Mouse (Mus musculus) liver, embryonic 15.5 days (tissue): ENCODE data around the gene Fam120c. TPM values are rescaled to one million over a fixed set of nuclear protein-coding genes. Genes with fewer than 3 reads are reported as not detected.

Experiments
- ATAC-seq: fragments of 200-750 bp; cut with Nextera tagmentation; 2 replicates; pipeline ENCODE4 v1.8.0; 2017; ENCODE audit warnings: moderate number of reproducible peaks, mild to moderate bottlenecking, moderate library complexity; ENCODE audit not compliant: insufficient read depth
- H3K27ac ChIP-seq: fragments of 300-500 bp; sonication (generic); replicated peaks from 2 replicates; pipeline ENCODE4 v1.5.1; 2015; ENCODE audit warnings: mild to moderate bottlenecking, inconsistent platforms
- H3K27me3 ChIP-seq: fragments of 300-500 bp; sonication (generic); 2 replicates; pipeline ENCODE4 v1.6.1; 2015; ENCODE audit warnings: mild to moderate bottlenecking, inconsistent platforms
- H3K36me3 ChIP-seq: fragments of 300-500 bp; sonication (generic); replicated peaks from 2 replicates; pipeline ENCODE4 v1.6.1; 2015; ENCODE audit warnings: moderate library complexity, mild to moderate bottlenecking, inconsistent platforms
- H3K4me1 ChIP-seq: fragments of 300-500 bp; sonication (generic); replicated peaks from 2 replicates; pipeline ENCODE4 v1.6.1; 2015; ENCODE audit warnings: inconsistent platforms
- H3K4me2 ChIP-seq: fragments of 300-500 bp; sonication (generic); 2 replicates; pipeline ENCODE4 v1.6.1; 2015; ENCODE audit warnings: moderate library complexity, mild to moderate bottlenecking, inconsistent platforms
- H3K4me3 ChIP-seq: fragments of 300-500 bp; sonication (generic); replicated peaks from 2 replicates; pipeline ENCODE4 v1.5.1; 2015; ENCODE audit warnings: mild to moderate bottlenecking, inconsistent platforms
- H3K9ac ChIP-seq: fragments of 300-500 bp; sonication (generic); 2 replicates; pipeline ENCODE4 v1.6.1; 2015; ENCODE audit warnings: moderate library complexity, mild to moderate bottlenecking, inconsistent platforms
- H3K9me3 ChIP-seq: fragments of 300-500 bp; sonication (generic); replicated peaks from 2 replicates; pipeline ENCODE4 v1.6.1; 2016; ENCODE audit warnings: inconsistent platforms
- WGBS: fragments of 180-500 bp; shearing (Covaris S2); methylation state at CpG from one replicate; pipeline ENCODE4 v1.1.7; 2015; ENCODE audit warnings: mixed read lengths; ENCODE audit not compliant: insufficient replicate concordance; 5-methylcytosine and 5-hydroxymethylcytosine counted together
- polyA plus RNA-seq: library from polyadenylated mRNA; unstranded; fragments of >200 nt; fragmentation: Nextera tagmentation; extraction: Ambion mirVana; gene quantifications from 2 replicates; pipeline ENCODE4 v1.2.1, GENCODE M21; 2015

The Fam120c gene
- 0.66 and 0.73 TPM in 2 replicates for polyA plus RNA-seq

DNA sequence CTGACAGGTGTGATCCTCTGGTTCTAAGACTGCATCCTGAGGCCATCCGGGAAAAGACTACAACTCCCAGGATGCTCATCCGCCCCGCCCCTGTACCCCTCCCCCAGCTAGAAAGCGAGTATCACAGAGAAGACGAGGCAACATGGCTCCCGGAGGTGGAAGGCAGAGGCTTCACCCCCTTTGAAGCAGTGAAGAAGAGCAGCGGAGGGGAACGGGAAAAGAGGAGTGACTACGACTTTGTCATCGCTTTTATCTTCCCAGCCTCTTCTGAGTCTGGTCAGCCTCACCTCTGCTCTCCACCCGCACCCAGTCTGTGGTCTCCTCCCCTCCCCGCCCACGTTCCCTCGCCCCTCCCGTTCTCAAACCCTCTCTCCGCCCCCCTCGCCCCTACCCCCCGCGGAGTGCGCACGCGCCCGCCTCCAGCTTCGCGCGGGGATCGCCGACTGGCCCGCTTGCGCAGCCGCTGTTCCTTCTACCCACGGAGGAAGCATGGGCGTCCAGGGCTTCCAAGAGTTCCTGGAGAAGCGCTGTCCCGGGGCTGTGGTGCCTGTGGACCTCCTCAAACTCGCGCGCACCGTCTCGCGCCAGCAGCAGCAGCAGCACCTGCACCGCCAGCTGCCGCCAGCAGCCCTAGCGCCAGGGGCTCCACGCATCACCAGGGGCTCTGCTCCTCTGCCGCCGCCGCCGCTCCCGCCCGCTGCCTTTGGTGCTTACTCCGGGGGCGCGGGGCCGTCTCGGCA, at the start of gene Fam120c:
Fam120c (plus strand) TSS at position 415 of the 740 bp plus-strand sequence.
- Histone ChIP-seq H3K27ac (peak within 1 kb of the TSS; percentile 76), H3K9me3 (no peaks in the 10 kb centered on the region), H3K9ac (peak within 1 kb of the TSS; percentile 66), H3K4me1 (peaks cover 10% of the 10 kb centered on the region), H3K27me3 (peaks cover 6% of the 10 kb centered on the region), H3K4me3 (peak within 1 kb of the TSS; percentile 71), H3K36me3 (no peaks in the 10 kb centered on the region), H3K4me2 (peak within 1 kb of the TSS; percentile 76)
- peak; percentile 91 for ATAC-seq
- WGBS = 11% methylated on average over 54 of the region's 56 CpGs

- Histone ChIP-seq H3K27ac (no peak overlapping the region), H3K4me3 (no peak overlapping the region), H3K9ac (no peak overlapping the region), H3K36me3 (no peaks in the 10 kb centered on the region), H3K4me2 (no peak overlapping the region), H3K9me3 (no peaks in the 10 kb centered on the region), H3K27me3 (no peaks in the 10 kb centered on the region), H3K4me1 (no peaks in the 10 kb centered on the region)
- ATAC-seq = no peak
Observed at GRCm38 (mm10) chrX:151298329-151298728, 45.6 kb upstream of the Fam120c start.

DNA sequence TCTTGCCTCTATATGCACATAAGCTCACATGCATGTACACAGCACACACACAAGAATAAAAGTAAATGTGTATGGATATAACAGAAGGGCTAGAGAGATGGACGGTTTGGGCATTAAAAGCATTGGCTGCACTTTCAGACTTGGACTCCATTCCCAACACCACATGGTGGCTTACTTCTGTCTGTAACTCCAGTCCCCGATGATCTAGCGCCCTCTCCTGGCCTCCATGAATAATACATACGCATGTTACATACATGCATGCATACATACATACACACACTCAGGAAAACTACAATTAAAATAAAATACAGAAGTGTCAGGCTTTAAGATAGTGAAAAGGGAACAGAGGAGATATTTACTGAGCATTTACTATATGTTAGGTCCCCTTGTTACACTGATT, 30.2 kb upstream of the Fam120c start:
- Histone ChIP-seq H3K9me3 (no peaks in the 10 kb centered on the region), H3K9ac (no peak overlapping the region)
- no peak for ATAC-seq

GRCm38 (mm10) chrX:151333615-151334014, 10.4 kb upstream of the Fam120c start:
- 19% methylated on average over 2 of the region's 2 CpGs for WGBS
- H3K4me1 ChIP-seq = no peaks in the 10 kb centered on the region
- H3K27me3 ChIP-seq = peaks cover 7% of the 10 kb centered on the region; the same call in 1 of the 2 replicates
- no peaks in the 10 kb centered on the region for H3K36me3 ChIP-seq
- no peak for ATAC-seq
- H3K27ac ChIP-seq = no peak overlapping the region
- H3K9ac ChIP-seq = no peak overlapping the region
- no peak overlapping the region for H3K4me3 ChIP-seq
- H3K9me3 ChIP-seq = no peaks in the 10 kb centered on the region
- H3K4me2 ChIP-seq = no peak overlapping the region

More for the DNA sequence above, 30.2 kb upstream of the Fam120c start:
- Histone ChIP-seq H3K36me3 (no peaks in the 10 kb centered on the region), H3K27me3 (peaks cover 9% of the 10 kb centered on the region; the same call in 1 of the 2 replicates), H3K4me3 (no peak overlapping the region), H3K4me1 (no peaks in the 10 kb centered on the region), H3K4me2 (no peak overlapping the region), H3K27ac (no peak overlapping the region)
- 49% methylated on average over 4 of the region's 4 CpGs for WGBS

DNA sequence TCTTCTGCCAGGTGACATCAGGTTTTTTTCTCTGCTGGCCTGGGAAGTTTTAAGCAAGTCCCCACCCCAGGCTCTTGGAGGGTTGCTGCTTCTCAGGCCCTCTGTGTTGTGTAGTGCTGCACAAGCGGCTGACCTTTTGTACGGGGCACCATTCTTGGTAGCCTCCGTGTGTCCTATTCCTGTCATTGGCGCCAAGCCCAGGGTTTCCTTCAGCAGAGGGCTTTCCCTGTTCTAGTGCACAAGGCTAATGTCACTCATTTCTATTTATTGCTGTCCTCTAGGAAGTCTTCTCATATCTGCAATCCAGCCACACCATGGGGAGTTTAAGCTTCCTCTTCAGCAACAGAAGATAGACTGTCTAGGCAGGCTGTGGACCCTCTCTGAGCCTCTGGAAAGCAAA, 6.2 kb upstream of the Fam120c start:
- Histone ChIP-seq H3K27ac (no peak overlapping the region), H3K4me1 (no peaks in the 10 kb centered on the region), H3K4me3 (no peak overlapping the region), H3K4me2 (no peak overlapping the region), H3K9ac (no peak overlapping the region), H3K9me3 (no peaks in the 10 kb centered on the region), H3K27me3 (peaks cover 7% of the 10 kb centered on the region; the same call in 1 of the 2 replicates), H3K36me3 (no peaks in the 10 kb centered on the region)
- no peak for ATAC-seq
- WGBS = 64% methylated on average over 4 of the region's 4 CpGs

- 12% methylated on average over 24 of the region's 33 CpGs for WGBS
- Histone ChIP-seq H3K4me2 (peak overlapping the region; percentile 76), H3K4me3 (peak overlapping the region; percentile 71), H3K4me1 (peaks cover 10% of the 10 kb centered on the region), H3K27ac (peak overlapping the region; percentile 76), H3K9ac (peak overlapping the region; percentile 66), H3K36me3 (no peaks in the 10 kb centered on the region), H3K27me3 (peaks cover 6% of the 10 kb centered on the region), H3K9me3 (no peaks in the 10 kb centered on the region)
- peak; percentile 38 for ATAC-seq
Observed at GRCm38 (mm10) chrX:151344501-151344984, 568 bp downstream of the Fam120c start.

GRCm38 (mm10) chrX:151345333-151346125, 1.6 kb downstream of the Fam120c start:
- ATAC-seq = no peak
- H3K9me3 ChIP-seq = no peaks in the 10 kb centered on the region

GRCm38 (mm10) chrX:151347278-151347677, 3.3 kb downstream of the Fam120c start:
- Histone ChIP-seq H3K27ac (no peak overlapping the region), H3K4me1 (peaks cover 10% of the 10 kb centered on the region), H3K4me3 (no peak overlapping the region), H3K9me3 (no peaks in the 10 kb centered on the region), H3K36me3 (no peaks in the 10 kb centered on the region), H3K4me2 (no peak overlapping the region), H3K9ac (no peak overlapping the region), H3K27me3 (peaks cover 6% of the 10 kb centered on the region)
- ATAC-seq = no peak

More at GRCm38 (mm10) chrX:151345333-151346125, 1.6 kb downstream of the Fam120c start:
- WGBS = 38% methylated on average over 11 of the region's 11 CpGs
- peak overlapping the region; percentile 76 for H3K4me2 ChIP-seq
- no peak overlapping the region for H3K9ac ChIP-seq
- H3K4me1 ChIP-seq = peaks cover 10% of the 10 kb centered on the region
- peak overlapping the region; percentile 71 for H3K4me3 ChIP-seq
- H3K36me3 ChIP-seq = no peaks in the 10 kb centered on the region
- H3K27me3 ChIP-seq = peaks cover 6% of the 10 kb centered on the region
- no peak overlapping the region for H3K27ac ChIP-seq

DNA sequence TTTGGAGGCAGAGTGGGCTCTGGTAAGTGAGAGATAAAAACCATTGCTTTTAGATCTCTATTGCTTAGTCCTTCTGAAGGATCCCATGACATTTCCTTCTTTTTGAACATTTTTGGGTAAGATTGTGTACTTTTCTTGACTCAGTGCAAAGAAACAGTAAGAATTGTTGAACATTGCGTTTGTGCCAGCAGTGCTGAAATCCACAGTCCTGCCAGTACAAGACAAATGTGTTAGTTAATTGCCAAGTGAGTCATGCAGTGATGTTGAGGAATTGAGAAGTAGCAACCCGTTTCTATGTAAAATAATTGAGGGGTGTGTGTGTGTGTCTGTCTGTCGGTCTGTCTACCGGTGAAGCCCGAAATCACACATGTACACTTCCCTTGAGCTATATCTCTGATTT, 5.3 kb downstream of the Fam120c start:
- no peak for ATAC-seq
- H3K4me3 ChIP-seq = no peak overlapping the region
- H3K4me2 ChIP-seq = no peak overlapping the region
- no peak overlapping the region for H3K9ac ChIP-seq
- H3K9me3 ChIP-seq = no peaks in the 10 kb centered on the region
- peaks cover 10% of the 10 kb centered on the region for H3K4me1 ChIP-seq
- no peak overlapping the region for H3K27ac ChIP-seq
- H3K36me3 ChIP-seq = no peaks in the 10 kb centered on the region
- H3K27me3 ChIP-seq = no peaks in the 10 kb centered on the region; the same call in 1 of the 2 replicates
- WGBS = 78% methylated on average over 5 of the region's 5 CpGs

DNA sequence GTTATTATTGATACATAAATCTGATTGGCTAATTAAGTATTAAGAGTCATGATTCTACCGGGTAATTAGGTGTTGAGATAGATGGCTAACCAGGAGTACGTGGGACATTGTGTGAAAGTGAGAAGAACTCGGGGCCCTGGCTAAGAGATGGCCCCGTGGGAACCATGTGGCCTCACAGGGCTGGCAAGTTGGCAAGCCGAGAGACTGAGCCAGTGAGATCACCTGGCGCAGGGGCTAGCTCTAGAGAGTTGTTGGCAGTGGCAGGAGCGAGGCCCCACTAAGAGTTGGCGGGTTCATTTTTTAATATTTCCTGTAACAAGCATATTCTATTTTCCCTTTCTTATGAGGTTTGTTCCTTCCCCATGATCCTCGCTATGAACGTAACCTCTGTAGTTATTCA, 74.8 kb downstream of the Fam120c start:
- Histone ChIP-seq H3K9me3 (no peaks in the 10 kb centered on the region), H3K4me3 (no peak overlapping the region), H3K9ac (no peak overlapping the region), H3K36me3 (no peaks in the 10 kb centered on the region), H3K4me1 (no peaks in the 10 kb centered on the region), H3K4me2 (no peak overlapping the region), H3K27ac (no peak overlapping the region), H3K27me3 (no peaks in the 10 kb centered on the region; the same call in 1 of the 2 replicates)
- ATAC-seq = no peak
- 71% methylated on average over 10 of the region's 10 CpGs for WGBS

DNA sequence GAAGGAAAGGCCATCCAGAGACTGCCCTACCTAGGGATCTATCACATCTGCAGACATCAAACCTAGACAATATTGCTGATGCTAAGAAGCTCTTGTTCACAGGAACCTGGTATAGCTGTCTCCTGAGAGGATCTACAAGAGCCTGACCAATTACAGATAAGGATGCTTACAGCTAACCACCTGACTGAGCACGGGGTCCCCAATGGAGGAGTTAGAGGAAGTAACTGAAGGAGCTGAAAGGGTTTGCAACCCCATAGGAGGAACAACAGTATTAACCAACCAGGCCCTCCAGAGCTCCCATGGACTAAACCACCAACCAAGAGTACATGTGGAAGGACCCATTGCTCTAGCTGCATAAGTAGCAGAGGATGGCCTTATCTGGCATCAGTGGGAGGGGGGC, 76.8 kb downstream of the Fam120c start:
- WGBS = 39% methylated on average over 1 of the region's 1 CpGs

More for the DNA sequence above, 76.8 kb downstream of the Fam120c start:
- no peak overlapping the region for H3K4me3 ChIP-seq
- no peak overlapping the region for H3K4me2 ChIP-seq
- no peaks in the 10 kb centered on the region for H3K9me3 ChIP-seq
- no peaks in the 10 kb centered on the region; the same call in 1 of the 2 replicates for H3K27me3 ChIP-seq
- no peak overlapping the region for H3K27ac ChIP-seq
- H3K36me3 ChIP-seq = no peaks in the 10 kb centered on the region
- no peak overlapping the region for H3K9ac ChIP-seq
- H3K4me1 ChIP-seq = no peaks in the 10 kb centered on the region
- ATAC-seq = no peak
